Mouse (Mus musculus) lung, adult 2 months (tissue): ENCODE results near the gene Eya3. TPM values are rescaled to one million over a fixed set of nuclear protein-coding genes. Genes with fewer than 3 reads are reported as not detected.
A peak's percentile ranks its signal among the peaks of the same experiment; 100 is the strongest.
"Not testable (repeated sequence)": the region's sequence is repeated elsewhere in the genome, so short reads cannot be mapped to it uniquely, and the experiment has no call there.

ENCODE experiments used
- DNase-seq: peaks from one replicate; pipeline ENCODE4 v3.0.0; 2022
- H3K4me1 ChIP-seq: fragments of 200-500 bp; 2 replicates; pipeline ENCODE4 v1.6.1; 2011; ENCODE audit warnings: low read length; ENCODE audit not compliant: control insufficient read depth, insufficient read depth
- H3K4me3 ChIP-seq: fragments of 200-500 bp; replicated peaks from 2 replicates; pipeline ENCODE3; 2011; ENCODE audit warnings: low read depth, mild to moderate bottlenecking, control low read depth, low read length; ENCODE audit errors: extremely low read depth
- CTCF ChIP-seq: fragments of 200-500 bp; IDR thresholded peaks from 2 replicates; pipeline ENCODE4 v1.5.1; 2011; ENCODE audit warnings: mild to moderate bottlenecking, low read length, control low read depth; ENCODE audit not compliant: insufficient read depth
- POLR2A ChIP-seq: fragments of 200-500 bp; IDR thresholded peaks from 2 replicates; pipeline ENCODE4 v1.6.1; 2011; ENCODE audit warnings: low read depth, mild to moderate bottlenecking, control low read depth, low read length, borderline replicate concordance; ENCODE audit errors: extremely low read depth
- WGBS: fragments of 180-500 bp; shearing (Covaris S2); methylation state at CpG from one replicate; pipeline ENCODE4 v1.1.7; 2018; 5-methylcytosine and 5-hydroxymethylcytosine counted together
- polyA plus RNA-seq: library from polyadenylated mRNA; depleted of rRNA; stranded (reverse); fragments of >200 nt; gene quantifications from 2 replicates; pipeline ENCODE4 v1.2.3, GENCODE M21; 2012; rRNA removed

Gene Eya3
- 16.6 and 19.5 TPM in 2 replicates for polyA plus RNA-seq

- Histone ChIP-seq H3K4me3 (peak within 1 kb of the TSS; percentile 84), H3K4me1 (0 out of 2 replicates have a peak, but pooled peaks cover 2% of the 10 kb centered on the region)
- WGBS, result 1% methylated on average over 41 of the region's 41 CpGs
- TF ChIP-seq POLR2A (peak; percentile 84; the same call in 1 of the 2 replicates), CTCF (no peak)
- DNase-seq, result peak; percentile 90
These were observed at the start of gene Eya3 for GRCm38 (mm10) chr4:132638461-132639190. Gene Eya3 (plus strand): TSS chr4:132638987.

- DNase-seq, result no peak
- Histone ChIP-seq H3K4me3 (no peak overlapping the region), H3K4me1 (no peaks in the 10 kb centered on the region; the same call in 1 of the 2 replicates)
- 63% methylated on average over 10 of the region's 10 CpGs for WGBS
- TF ChIP-seq POLR2A (no peak), CTCF (no peak)
These were observed 48.1 kb upstream of the Eya3 start for GRCm38 (mm10) chr4:132590642-132591041.

GRCm38 (mm10) chr4:132592958-132593357 lies 45.8 kb upstream of the Eya3 start:
- no peaks in the 10 kb centered on the region; the same call in 1 of the 2 replicates for H3K4me1 ChIP-seq
- TF ChIP-seq POLR2A (no peak), CTCF (no peak)
- no peak for DNase-seq
- no peak overlapping the region for H3K4me3 ChIP-seq
- WGBS, result 83% methylated on average over 9 of the region's 9 CpGs

- no peaks in the 10 kb centered on the region; the same call in 1 of the 2 replicates for H3K4me1 ChIP-seq
- WGBS, result 26% methylated on average over 4 of the region's 4 CpGs
- DNase-seq, result no peak
These were observed 44.6 kb upstream of the Eya3 start for GRCm38 (mm10) chr4:132594191-132594590.

GRCm38 (mm10) chr4:132598861-132599260 lies 39.9 kb upstream of the Eya3 start:
- 90% methylated on average over 2 of the region's 2 CpGs for WGBS
- Histone ChIP-seq H3K4me3 (no peak overlapping the region), H3K4me1 (no peaks in the 10 kb centered on the region)
- no peak for TF ChIP-seq CTCF
- TF ChIP-seq POLR2A, result no peak
- no peak for DNase-seq

More at GRCm38 (mm10) chr4:132594191-132594590, 44.6 kb upstream of the Eya3 start:
- TF ChIP-seq POLR2A (no peak), CTCF (no peak)
- no peak overlapping the region for H3K4me3 ChIP-seq

GRCm38 (mm10) chr4:132599764-132600163 lies 39.0 kb upstream of the Eya3 start:
- H3K4me3 ChIP-seq, result no peak overlapping the region
- 56% methylated on average over 3 of the region's 3 CpGs for WGBS
- no peaks in the 10 kb centered on the region for H3K4me1 ChIP-seq
- no peak for TF ChIP-seq CTCF
- no peak for DNase-seq

GRCm38 (mm10) chr4:132600465-132600864 lies 38.3 kb upstream of the Eya3 start:
- no peaks in the 10 kb centered on the region for H3K4me1 ChIP-seq
- 81% methylated on average over 6 of the region's 6 CpGs for WGBS
- no peak overlapping the region for H3K4me3 ChIP-seq
- DNase-seq, result no peak
- TF ChIP-seq POLR2A (no peak), CTCF (no peak)

GRCm38 (mm10) chr4:132601242-132601641 lies 37.5 kb upstream of the Eya3 start:
- WGBS, result 81% methylated on average over 5 of the region's 5 CpGs
- not testable (repeated sequence) for H3K4me3 ChIP-seq, DNase-seq, H3K4me1 ChIP-seq

GRCm38 (mm10) chr4:132603468-132603867 lies 35.3 kb upstream of the Eya3 start:
- 64% methylated on average over 4 of the region's 4 CpGs for WGBS
- TF ChIP-seq POLR2A (no peak), CTCF (no peak)
- no peak for DNase-seq
- Histone ChIP-seq H3K4me1 (peaks cover 5% of the 10 kb centered on the region; the same call in 1 of the 2 replicates), H3K4me3 (no peak overlapping the region)

- no peak overlapping the region for H3K4me3 ChIP-seq
- WGBS, result 28% methylated on average over 5 of the region's 5 CpGs
These were observed 33.0 kb upstream of the Eya3 start for GRCm38 (mm10) chr4:132605816-132606215.

GRCm38 (mm10) chr4:132608147-132608546 lies 30.6 kb upstream of the Eya3 start:
- no peak overlapping the region for H3K4me3 ChIP-seq
- DNase-seq, result no peak
- H3K4me1 ChIP-seq, result peaks cover 5% of the 10 kb centered on the region; the same call in 1 of the 2 replicates
- TF ChIP-seq POLR2A (no peak), CTCF (no peak)
- WGBS, result 52% methylated on average over 4 of the region's 4 CpGs

More at GRCm38 (mm10) chr4:132605816-132606215, 33.0 kb upstream of the Eya3 start:
- no peak for TF ChIP-seq POLR2A
- TF ChIP-seq CTCF, result no peak
- DNase-seq, result no peak
- peaks cover 5% of the 10 kb centered on the region; the same call in 1 of the 2 replicates for H3K4me1 ChIP-seq
